Mouse (Mus musculus): ENCODE data around the gene Donson. TPM values are rescaled to one million over a fixed set of nuclear protein-coding genes. Genes with fewer than 3 reads are reported as not detected.

The Donson gene
- polyA plus RNA-seq, 1 experiment from 2014 or later = 26.4 TPM

DNA sequence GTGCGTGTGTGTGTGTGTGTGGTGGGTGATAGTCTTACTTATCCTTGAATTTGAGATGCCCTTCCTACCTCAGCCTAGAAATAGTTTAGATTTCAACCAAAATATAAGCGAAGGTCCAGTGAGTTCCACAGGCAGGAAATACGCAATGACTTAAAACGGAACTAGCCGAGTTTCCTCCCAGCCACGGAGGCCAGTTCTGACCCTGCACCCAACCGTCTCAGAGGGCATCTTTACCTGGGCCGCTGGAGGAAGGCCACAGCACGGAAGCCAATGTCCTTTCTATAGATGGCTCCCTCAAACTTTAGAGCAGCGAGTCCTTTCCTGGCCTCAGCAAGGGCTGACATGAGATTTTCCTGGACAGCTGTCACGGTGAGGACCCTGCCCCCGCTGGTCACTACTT lies 54.9 kb downstream of the Donson start:
- Histone ChIP-seq H3K9ac (no peak overlapping the region), H3K4me2 (replicated peaks) (no peak overlapping the region), H3K36me3 (replicated peaks; ENCODE audit: control insufficient read depth, insufficient read depth) (peaks cover 90% of the 10 kb centered on the region), H3K27me3 (ENCODE audit: control insufficient read depth, insufficient read depth, low read length) (no peaks in the 10 kb centered on the region), H3K4me3 (replicated peaks; ENCODE audit: low read length) (no peak overlapping the region), H3K27ac (no peak overlapping the region), H3K9me3 (ENCODE audit: control insufficient read depth, low read length) (no peaks in the 10 kb centered on the region), H3K4me1 (replicated peaks; ENCODE audit: control insufficient read depth, insufficient read depth, low read length) (no peaks in the 10 kb centered on the region)
- WGBS = 93% methylated on average over 12 of the region's 12 CpGs
- DNase-seq (ENCODE audit: low spot score) (no peak), ATAC-seq (ENCODE audit: low FRiP score) (no peak)

DNA sequence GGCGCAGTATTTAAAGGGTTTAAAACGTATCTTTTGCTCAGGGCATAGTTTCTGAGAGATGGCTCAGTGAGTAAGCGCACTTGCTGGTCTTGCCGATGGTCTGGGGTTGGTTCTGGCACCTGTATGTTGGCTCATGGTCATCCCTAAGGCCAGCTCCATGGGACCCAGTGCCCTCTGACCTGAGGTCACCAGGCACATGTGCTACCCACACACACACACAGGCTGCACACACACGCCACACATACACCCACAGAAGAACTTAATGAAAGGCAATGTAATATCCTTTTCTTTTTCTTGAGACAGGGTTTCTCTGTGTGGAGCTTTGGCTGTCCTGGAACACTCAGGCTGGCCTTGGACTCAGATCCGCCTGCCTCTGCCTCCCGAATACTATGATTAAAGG lies 55.6 kb downstream of the Donson start:
- H3K36me3 ChIP-seq (replicated peaks; ENCODE audit: control insufficient read depth, insufficient read depth) = peaks cover 90% of the 10 kb centered on the region
- H3K4me1 ChIP-seq (replicated peaks; ENCODE audit: control insufficient read depth, insufficient read depth, low read length) = no peaks in the 10 kb centered on the region
- no peak overlapping the region for H3K9ac ChIP-seq
- H3K9me3 ChIP-seq (ENCODE audit: control insufficient read depth, low read length) = no peaks in the 10 kb centered on the region
- no peak for DNase-seq (ENCODE audit: low spot score)
- no peak overlapping the region for H3K4me3 ChIP-seq (replicated peaks; ENCODE audit: low read length)
- H3K27ac ChIP-seq = no peak overlapping the region
- no peak overlapping the region for H3K4me2 ChIP-seq (replicated peaks)
- H3K27me3 ChIP-seq (ENCODE audit: control insufficient read depth, insufficient read depth, low read length) = no peaks in the 10 kb centered on the region
- ATAC-seq (ENCODE audit: low FRiP score) = no peak
- 95% methylated on average over 7 of the region's 7 CpGs for WGBS

DNA sequence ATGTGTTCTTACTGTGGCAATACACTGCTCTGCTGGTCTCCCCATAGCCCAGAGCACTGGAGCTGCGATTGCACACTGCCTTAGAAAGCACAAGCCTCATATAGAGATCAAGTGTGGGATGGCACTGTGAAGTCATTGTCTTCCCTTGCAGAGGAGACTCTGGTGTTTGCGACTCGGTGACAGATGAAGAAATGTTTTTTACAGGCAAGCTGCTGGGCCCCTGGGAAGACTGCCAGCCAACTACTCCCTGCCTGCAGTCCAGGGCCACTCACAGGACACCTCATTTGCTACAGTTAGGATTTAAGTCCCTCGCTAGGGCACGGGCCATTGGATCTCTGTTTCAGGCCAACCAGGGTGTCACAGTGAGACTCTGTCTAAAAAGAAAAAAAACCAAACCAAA lies 56.1 kb downstream of the Donson start:
- Histone ChIP-seq H3K9ac (no peak overlapping the region), H3K36me3 (replicated peaks; ENCODE audit: control insufficient read depth, insufficient read depth) (peaks cover 89% of the 10 kb centered on the region), H3K4me1 (replicated peaks; ENCODE audit: control insufficient read depth, insufficient read depth, low read length) (no peaks in the 10 kb centered on the region), H3K27me3 (ENCODE audit: control insufficient read depth, insufficient read depth, low read length) (no peaks in the 10 kb centered on the region), H3K4me2 (replicated peaks) (no peak overlapping the region), H3K4me3 (replicated peaks; ENCODE audit: low read length) (no peak overlapping the region), H3K9me3 (ENCODE audit: control insufficient read depth, low read length) (no peaks in the 10 kb centered on the region), H3K27ac (no peak overlapping the region)
- DNase-seq (ENCODE audit: low spot score) = no peak
- 80% methylated on average over 5 of the region's 5 CpGs for WGBS
- no peak for ATAC-seq (ENCODE audit: low FRiP score)

DNA sequence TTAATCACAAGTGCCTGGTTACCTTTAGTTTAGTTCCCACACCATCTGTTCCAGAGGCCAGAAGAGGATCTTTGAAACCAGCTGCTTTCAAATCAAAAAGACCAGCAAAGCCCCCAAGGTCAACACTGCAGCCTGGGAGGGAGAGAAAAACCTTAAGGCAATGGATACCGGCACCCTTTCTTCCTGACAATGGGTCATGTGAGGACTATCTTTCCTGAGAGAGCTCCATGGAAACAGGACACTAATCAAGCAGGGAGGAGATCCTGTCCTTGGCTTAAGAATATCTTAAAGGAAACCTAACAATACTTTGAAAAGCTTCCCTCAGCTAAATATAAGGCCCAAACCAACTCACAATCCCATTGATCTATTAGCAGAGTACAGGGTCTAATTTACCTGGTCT lies 58.0 kb downstream of the Donson start:
- DNase-seq (ENCODE audit: low spot score) = no peak
- Histone ChIP-seq H3K9ac (no peak overlapping the region), H3K9me3 (ENCODE audit: control insufficient read depth, low read length) (no peaks in the 10 kb centered on the region), H3K4me1 (replicated peaks; ENCODE audit: control insufficient read depth, insufficient read depth, low read length) (no peaks in the 10 kb centered on the region), H3K4me2 (replicated peaks) (no peak overlapping the region), H3K27ac (no peak overlapping the region), H3K36me3 (replicated peaks; ENCODE audit: control insufficient read depth, insufficient read depth) (peaks cover 88% of the 10 kb centered on the region), H3K27me3 (ENCODE audit: control insufficient read depth, insufficient read depth, low read length) (no peaks in the 10 kb centered on the region), H3K4me3 (replicated peaks; ENCODE audit: low read length) (no peak overlapping the region)
- no peak for ATAC-seq (ENCODE audit: low FRiP score)
- 54% methylated on average over 1 of the region's 1 CpGs for WGBS

- H3K9ac ChIP-seq = no peak overlapping the region
- H3K4me2 ChIP-seq (replicated peaks) = no peak overlapping the region
- H3K27me3 ChIP-seq (ENCODE audit: control insufficient read depth, insufficient read depth, low read length) = no peaks in the 10 kb centered on the region
- H3K27ac ChIP-seq = no peak overlapping the region
- H3K4me3 ChIP-seq (replicated peaks; ENCODE audit: low read length) = no peak overlapping the region
- no peaks in the 10 kb centered on the region for H3K9me3 ChIP-seq (ENCODE audit: control insufficient read depth, low read length)
- H3K4me1 ChIP-seq (replicated peaks; ENCODE audit: control insufficient read depth, insufficient read depth, low read length) = no peaks in the 10 kb centered on the region
- WGBS = 92% methylated on average over 4 of the region's 4 CpGs
- H3K36me3 ChIP-seq (replicated peaks; ENCODE audit: control insufficient read depth, insufficient read depth) = peaks cover 88% of the 10 kb centered on the region
- no peak for DNase-seq (ENCODE audit: low spot score)
- no peak for ATAC-seq (ENCODE audit: low FRiP score)
These were observed 58.8 kb downstream of the Donson start for GRCm38 (mm10) chr16:91629749-91630148.

- H3K4me2 ChIP-seq (replicated peaks) = no peak overlapping the region
- no peak overlapping the region for H3K27ac ChIP-seq
- ATAC-seq (ENCODE audit: low FRiP score) (no peak), DNase-seq (ENCODE audit: low spot score) (no peak)
- H3K36me3 ChIP-seq (replicated peaks; ENCODE audit: control insufficient read depth, insufficient read depth) = peaks cover 88% of the 10 kb centered on the region
- H3K27me3 ChIP-seq (ENCODE audit: control insufficient read depth, insufficient read depth, low read length) = no peaks in the 10 kb centered on the region
- WGBS = 93% methylated on average over 3 of the region's 3 CpGs
- H3K9me3 ChIP-seq (ENCODE audit: control insufficient read depth, low read length) = no peaks in the 10 kb centered on the region
- no peaks in the 10 kb centered on the region for H3K4me1 ChIP-seq (replicated peaks; ENCODE audit: control insufficient read depth, insufficient read depth, low read length)
- H3K9ac ChIP-seq = no peak overlapping the region
- no peak overlapping the region for H3K4me3 ChIP-seq (replicated peaks; ENCODE audit: low read length)
These were observed 59.9 kb downstream of the Donson start for GRCm38 (mm10) chr16:91628673-91629072.

DNA sequence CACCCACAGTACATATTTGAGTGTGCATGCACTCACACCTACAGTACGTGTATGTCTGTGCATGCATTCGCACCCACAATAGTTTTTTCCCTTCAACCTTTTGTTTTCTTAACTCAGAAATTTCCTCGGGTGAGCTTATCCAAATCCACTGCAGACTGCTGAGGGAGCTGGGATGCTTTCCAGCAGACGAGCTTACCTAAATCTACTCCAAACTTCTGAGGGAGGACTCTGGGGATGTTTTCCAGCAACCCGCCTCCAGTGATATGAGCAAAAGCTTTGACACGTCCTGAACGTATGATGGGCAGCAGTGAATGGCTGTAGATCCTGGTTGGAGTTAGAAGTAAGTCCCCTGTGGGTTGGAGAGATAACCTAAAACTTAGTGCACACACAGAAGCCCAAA lies 60.7 kb downstream of the Donson start:
- no peaks in the 10 kb centered on the region for H3K27me3 ChIP-seq (ENCODE audit: control insufficient read depth, insufficient read depth, low read length)
- no peaks in the 10 kb centered on the region for H3K4me1 ChIP-seq (replicated peaks; ENCODE audit: control insufficient read depth, insufficient read depth, low read length)
- WGBS = 93% methylated on average over 7 of the region's 7 CpGs
- H3K9ac ChIP-seq = no peak overlapping the region
- DNase-seq (ENCODE audit: low spot score) (no peak), ATAC-seq (ENCODE audit: low FRiP score) (no peak)
- no peak overlapping the region for H3K4me2 ChIP-seq (replicated peaks)
- H3K36me3 ChIP-seq (replicated peaks; ENCODE audit: control insufficient read depth, insufficient read depth) = peaks cover 88% of the 10 kb centered on the region
- H3K27ac ChIP-seq = no peak overlapping the region
- H3K9me3 ChIP-seq (ENCODE audit: control insufficient read depth, low read length) = no peaks in the 10 kb centered on the region
- H3K4me3 ChIP-seq (replicated peaks; ENCODE audit: low read length) = no peak overlapping the region

Other genes with a start within 250 kb of the Donson start
- gene Ifnar1, start 203.5 kb downstream of the Donson start, polyA plus RNA-seq (2014; fragmentation: Nextera tagmentation; extraction: Ambion mirVana) = 47.1 and 48.8 TPM in 2 replicates
- gene Ifngr2, start 141.7 kb downstream of the Donson start, polyA plus RNA-seq (2014; fragmentation: Nextera tagmentation; extraction: Ambion mirVana) = 106 and 114 TPM in 2 replicates
- 106 and 127 TPM in 2 replicates for gene Tmem50b, start 91.0 kb downstream of the Donson start, polyA plus RNA-seq (2014; fragmentation: Nextera tagmentation; extraction: Ambion mirVana)
- 5.2 and 6.0 TPM in 2 replicates for gene Dnajc28, start 69.7 kb downstream of the Donson start, polyA plus RNA-seq (2014; fragmentation: Nextera tagmentation; extraction: Ambion mirVana)
- 55.7 and 58.1 TPM in 2 replicates for gene Gart, start 41.8 kb downstream of the Donson start, polyA plus RNA-seq (2014; fragmentation: Nextera tagmentation; extraction: Ambion mirVana)
- 125 and 146 TPM in 2 replicates for gene Son, start 41.3 kb downstream of the Donson start, polyA plus RNA-seq (2014; fragmentation: Nextera tagmentation; extraction: Ambion mirVana)
- gene Cryzl1, start 40.2 kb upstream of the Donson start, polyA plus RNA-seq (2014; fragmentation: Nextera tagmentation; extraction: Ambion mirVana) = 101 and 111 TPM in 2 replicates
- 61.8 and 67.1 TPM in 2 replicates for gene Itsn1, start 40.5 kb upstream of the Donson start, polyA plus RNA-seq (2014; fragmentation: Nextera tagmentation; extraction: Ambion mirVana)